Mouse (Mus musculus) megakaryocyte, embryonic 14.5 days (primary cell): Measurements from ENCODE around the gene Slc29a4.

Experiments used
- FLI1 ChIP-seq: IDR thresholded peaks from 2 replicates; pipeline ENCODE4 v1.6.1; 2012; ENCODE audit warnings: low read length, inconsistent platforms, mixed read lengths
- GATA1 ChIP-seq: IDR thresholded peaks from 3 replicates; pipeline ENCODE4 v1.6.1; 2012; ENCODE audit warnings: mixed read lengths, low read length, inconsistent platforms, borderline replicate concordance

GRCm38 (mm10) chr5:142650794-142651497, 41.4 kb upstream of the Slc29a4 start:
- no peak for TF ChIP-seq FLI1
- TF ChIP-seq GATA1: no peak
